Mouse (Mus musculus) erythroblast, adult 5-6 weeks (primary cell): ENCODE results near the gene Enpp1. TPM values are rescaled to one million over a fixed set of nuclear protein-coding genes. Genes with fewer than 3 reads are reported as not detected.

ENCODE experiments used
- ATAC-seq: replicated peaks from 2 replicates; pipeline ENCODE4 v1.8.0; 2016; ENCODE audit warnings: moderate number of reproducible peaks, mild to moderate bottlenecking, moderate TSS enrichment, inconsistent platforms; ENCODE audit not compliant: poor library complexity, low FRiP score, severe bottlenecking
- total RNA-seq, 2 experiments: library from RNA; stranded (forward) in 1 of 2; stranded (reverse) in 1 of 2; fragments of 150-400 nt in 1 of 2; fragments of 200-764, 138-1000 nt in 1 of 2; gene quantifications; 2 replicates each; pipeline versions ENCODE4 v1.2.3 to v1.2.4; 2015 to 2017; ENCODE audit warnings: low replicate concordance in 2 of 2

Gene Enpp1
- total RNA-seq, 2 experiments from 2014 or later, result 0.09 to 0.38 TPM

DNA sequence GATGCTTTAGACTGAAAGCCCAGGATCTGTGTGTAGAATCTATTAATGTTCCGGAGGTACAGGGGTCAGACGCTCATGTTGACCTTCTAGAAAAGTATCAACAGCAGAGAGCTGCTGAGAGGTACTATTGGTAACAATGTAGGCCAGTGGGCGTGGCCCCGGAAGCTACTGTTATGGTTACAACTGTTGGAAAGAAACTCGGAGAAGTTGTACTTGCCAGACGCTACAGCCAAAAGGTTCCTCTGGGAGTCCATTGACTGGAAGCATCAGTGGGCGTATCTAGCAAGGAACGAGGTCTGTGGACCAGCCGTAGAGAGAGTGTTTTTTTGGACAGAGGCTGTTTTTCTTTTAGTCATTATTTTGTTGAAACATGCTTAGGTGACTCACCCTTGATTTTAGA is 102.2 kb downstream of the Enpp1 start:
- no peak for ATAC-seq

DNA sequence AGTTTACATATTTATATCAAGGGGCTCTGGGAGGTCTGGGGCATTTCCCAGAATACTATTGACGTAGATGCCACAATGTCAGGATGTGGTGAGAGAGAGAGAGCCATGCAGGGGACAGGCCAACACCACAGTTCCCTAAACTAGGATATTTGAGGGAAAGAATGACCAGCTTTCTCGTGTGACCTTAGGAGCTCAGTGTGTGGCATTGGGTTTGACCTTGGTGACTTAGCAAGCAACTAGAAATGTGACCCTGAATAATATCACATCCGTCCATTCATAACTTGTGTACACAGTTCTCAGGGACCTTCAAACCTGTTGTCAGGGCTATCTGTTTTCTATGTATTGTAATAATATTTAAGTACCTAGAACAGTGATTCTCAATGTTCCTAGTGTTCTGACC is 102.8 kb downstream of the Enpp1 start:
- no peak for ATAC-seq

DNA sequence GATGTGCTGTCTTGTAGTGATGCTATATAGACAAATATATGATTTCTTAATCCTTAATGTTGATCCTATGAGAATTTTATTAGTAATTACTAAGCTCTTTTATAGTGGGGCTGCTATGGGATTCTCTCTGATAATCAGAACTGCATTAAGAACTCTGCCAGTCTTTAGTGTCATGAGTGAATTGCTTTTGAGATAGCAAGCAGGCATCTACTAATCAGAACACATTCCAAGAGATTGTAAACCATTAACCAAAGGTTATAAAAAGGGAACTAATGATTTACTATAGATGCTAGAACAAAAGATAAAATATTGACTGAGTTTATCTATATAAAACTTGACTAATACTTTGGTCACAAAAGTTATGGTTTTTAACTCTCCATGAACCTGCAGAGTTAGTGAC is 108.2 kb downstream of the Enpp1 start:
- ATAC-seq, result no peak

DNA sequence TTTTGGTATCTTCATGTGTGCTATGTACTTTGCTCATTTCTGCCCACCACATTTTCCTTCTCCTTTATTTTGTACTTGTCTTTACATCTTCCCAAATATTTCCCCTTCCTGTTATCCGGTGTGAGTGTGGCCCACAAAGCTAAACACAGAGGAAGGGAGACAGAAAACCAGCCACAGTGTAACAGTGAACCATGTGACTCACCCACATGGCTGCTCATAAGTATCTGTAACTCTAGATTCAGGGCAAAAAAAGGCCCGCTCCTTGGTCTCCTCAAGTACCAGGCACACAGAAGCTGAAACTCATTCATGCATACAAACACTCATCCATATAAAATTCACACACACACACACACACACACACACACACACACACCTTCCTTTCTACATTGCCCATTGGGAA is 108.9 kb downstream of the Enpp1 start:
- ATAC-seq, result no peak

DNA sequence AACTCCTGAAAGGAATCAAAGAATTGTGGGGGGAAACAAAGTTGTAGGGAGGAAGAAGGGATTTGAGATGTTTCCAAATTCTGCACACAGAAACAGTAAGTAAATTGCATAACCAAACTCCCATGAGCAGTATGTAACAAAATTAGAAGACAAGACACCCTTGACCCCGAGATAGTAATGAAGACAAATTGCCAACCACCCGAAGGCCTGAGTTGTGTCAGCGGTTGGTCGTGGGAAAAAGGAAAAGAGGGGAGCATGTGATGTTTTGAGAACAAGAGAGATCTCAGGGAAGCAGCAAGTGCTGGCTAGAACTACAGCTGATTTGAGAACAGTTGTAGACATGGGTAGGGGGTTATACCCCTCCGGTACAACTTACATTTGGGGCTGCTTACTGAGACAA is 112.2 kb downstream of the Enpp1 start:
- no peak for ATAC-seq

DNA sequence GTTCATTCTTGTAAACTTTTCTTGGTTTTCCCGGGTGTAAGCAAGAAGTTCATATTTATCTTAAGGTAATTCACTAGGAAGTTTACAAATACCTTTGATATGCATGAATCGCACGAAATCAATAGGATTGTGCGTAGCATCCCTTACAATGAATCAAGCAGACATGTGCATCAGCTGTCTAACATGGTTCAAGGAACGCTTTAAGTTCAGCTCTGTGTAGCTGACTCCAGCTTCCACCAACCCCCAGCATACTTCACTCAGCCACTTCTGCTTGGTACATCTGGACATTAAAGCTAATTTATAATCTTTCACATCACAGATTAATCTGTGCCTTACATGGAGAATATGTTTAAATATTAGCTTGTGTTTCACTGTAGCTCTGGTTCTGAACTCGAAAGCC is 113.3 kb downstream of the Enpp1 start:
- ATAC-seq, result no peak

DNA sequence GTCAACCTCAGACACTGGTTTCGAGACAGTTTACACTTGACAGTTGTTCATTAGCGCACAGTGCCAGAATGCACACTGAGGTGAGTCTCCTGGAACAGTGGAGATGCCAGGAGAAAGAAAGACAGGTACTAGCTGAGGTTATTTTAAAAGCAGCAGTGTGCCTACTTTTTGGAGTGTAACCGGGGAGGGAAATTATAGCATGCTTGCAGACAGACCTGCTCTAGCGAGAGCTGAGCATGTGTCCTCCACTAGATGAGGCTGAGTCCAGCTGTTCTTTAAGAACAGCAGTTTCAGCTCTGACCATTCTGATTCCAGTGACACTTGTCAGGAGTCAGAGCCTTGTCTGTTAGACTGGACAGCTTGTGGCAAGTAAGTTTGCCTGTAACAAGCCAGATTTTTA is 114.2 kb downstream of the Enpp1 start:
- no peak for ATAC-seq

DNA sequence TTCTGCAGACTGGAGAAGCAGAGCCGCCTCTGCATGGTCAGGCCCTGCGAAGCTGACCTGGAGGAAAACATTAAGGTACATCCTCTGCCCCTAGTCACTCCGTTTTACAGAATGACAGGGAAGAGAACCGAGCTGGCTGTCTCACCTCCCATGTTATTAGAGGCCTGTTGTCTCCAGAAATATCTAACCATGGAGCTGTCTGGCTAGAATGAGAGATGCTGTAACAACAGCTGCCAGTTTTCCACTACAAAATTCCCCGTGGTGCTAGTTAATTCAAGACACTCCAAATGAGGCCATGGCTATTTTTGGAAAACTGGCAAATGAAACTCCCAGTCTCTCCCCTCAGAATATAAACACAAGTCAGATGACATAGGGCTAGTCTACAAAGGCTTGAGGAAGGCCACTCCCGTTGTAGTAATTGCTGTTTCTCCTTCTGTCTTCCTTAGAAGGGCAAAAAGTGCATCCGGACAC is 115.1 kb downstream of the Enpp1 start:
- no peak for ATAC-seq

DNA sequence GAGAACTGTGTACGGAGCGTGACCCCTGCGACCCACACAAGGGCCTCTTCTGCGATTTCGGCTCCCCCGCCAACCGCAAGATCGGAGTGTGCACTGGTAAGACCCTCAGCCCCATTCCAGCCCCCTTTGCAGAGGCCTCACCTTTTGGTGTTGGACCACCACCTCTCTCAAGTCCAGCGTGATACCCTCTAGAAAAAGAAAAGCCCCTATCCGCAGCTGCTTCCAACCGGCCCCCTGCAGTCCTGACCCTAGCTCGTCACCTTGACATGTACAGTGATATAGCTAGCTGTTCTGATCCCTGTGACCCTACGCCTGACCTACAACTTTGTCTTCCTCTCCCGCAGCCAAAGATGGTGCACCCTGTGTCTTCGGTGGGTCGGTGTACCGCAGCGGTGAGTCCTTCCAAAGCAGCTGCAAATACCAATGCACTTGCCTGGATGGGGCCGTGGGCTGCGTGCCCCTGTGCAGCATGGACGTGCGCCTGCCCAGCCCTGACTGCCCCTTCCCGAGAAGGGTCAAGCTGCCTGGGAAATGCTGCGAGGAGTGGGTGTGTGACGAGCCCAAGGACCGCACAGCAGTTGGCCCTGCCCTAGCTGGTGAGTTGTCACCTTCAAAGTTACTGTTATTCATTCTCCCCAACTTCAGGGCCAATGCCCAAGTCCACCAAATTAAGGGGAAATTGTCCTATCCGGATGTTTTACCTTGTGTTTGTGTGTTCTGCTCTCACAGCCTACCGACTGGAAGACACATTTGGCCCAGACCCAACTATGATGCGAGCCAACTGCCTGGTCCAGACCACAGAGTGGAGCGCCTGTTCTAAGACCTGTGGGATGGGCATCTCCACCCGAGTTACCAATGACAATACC is 115.7 kb downstream of the Enpp1 start:
- ATAC-seq, result no peak

DNA sequence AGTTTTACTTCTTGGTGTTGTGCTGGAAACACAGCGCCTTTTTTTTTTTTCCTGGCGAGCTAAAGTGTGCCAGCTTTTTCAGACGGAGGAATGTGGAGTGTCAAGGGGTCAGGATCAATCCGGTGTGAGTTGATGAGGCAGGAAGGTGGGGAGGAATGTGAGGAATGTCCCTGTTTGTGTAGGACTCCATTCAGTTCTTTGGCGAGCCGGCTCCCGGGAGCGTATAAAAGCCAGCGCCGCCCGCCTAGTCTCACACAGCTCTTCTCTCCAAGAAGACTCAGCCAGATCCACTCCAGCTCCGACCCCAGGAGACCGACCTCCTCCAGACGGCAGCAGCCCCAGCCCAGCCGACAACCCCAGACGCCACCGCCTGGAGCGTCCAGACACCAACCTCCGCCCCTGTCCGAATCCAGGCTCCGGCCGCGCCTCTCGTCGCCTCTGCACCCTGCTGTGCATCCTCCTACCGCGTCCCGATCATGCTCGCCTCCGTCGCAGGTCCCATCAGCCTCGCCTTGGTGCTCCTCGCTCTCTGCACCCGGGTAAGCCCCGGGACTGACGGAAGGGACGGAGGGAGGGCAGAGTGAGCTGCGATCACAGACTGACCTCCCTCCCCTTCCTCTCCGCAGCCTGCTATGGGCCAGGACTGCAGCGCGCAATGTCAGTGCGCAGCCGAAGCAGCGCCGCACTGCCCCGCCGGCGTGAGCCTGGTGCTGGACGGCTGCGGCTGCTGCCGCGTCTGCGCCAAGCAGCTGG is 116.5 kb downstream of the Enpp1 start, which contains the start of gene Ccn2:
Ccn2 (plus strand) TSS at position 193 of the 753 bp plus-strand sequence.
- no peak for ATAC-seq

DNA sequence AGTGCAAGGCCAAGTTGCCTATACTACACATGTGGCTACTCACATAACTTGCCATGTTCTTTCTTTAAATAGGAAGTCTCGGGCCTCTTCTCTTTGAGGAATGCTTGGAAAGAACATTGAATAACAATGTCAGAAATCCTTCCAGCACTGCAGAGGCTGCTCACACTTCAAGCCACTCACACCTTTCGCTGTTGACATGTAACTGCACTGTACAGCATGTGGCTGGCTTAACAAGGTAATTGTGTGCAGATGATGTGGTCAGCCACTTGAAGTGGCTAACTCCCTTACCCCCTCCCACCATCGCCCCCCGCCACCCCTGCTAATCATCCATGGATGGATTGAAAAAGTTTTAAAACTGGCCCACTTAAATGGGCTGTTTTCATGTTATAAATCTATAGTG is 118.4 kb downstream of the Enpp1 start:
- no peak for ATAC-seq

DNA sequence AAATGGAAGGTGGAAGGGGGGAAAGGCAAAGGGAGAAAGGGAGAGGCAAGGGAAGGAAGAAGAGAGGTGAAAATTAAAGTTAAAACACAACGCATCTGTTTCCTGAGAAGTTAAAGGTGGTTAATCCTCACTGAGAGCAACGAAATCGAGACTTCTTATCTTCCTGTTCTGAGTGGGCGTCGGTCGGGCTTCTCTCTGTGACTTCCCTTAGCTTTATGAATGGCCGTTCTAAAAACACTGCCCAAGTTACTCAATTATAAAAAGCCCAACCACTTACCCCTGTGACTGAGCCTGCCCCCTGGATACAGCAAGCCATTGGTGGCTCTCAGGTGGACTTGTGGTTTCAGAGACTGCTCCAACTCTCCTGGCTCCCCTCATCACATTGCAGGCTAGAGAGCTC is 119.0 kb downstream of the Enpp1 start:
- ATAC-seq, result no peak

DNA sequence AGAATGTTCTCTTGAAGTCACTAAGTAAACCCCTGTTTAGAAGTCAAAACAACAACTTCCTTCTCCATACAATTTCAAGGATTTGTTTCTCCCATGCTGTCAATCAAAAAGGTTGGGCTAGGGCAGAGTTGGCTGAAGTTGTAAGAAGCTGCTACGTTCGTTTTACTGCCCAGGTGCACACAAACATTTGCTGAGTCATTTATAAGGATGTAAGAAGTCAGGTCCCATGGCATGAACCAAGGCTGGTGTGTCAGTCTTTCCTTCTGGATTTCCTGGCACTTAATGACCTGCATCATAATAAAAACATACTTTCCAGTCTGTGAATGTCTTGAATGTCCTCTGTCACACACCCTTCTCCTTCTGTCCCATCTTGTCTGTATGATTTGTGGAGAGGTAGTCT is 119.6 kb downstream of the Enpp1 start:
- ATAC-seq, result no peak

DNA sequence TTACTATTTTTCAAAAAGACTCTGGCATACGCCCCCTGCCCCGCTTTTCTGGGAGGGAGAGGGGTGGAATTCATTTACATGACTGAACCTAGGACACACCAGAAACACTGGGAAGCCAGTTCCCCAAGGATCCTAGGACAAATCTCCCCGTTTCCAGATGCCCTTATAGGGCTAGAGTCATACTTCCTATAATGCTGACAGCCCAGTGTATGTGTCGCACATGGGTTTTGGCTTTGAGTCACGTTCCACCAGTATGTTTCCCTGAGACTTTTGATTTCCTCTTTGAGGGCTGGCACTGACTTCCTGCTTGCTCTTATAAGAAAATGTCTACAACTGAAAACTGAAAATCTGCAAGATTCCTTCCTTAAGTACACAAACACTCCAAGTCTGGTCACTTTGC is 120.2 kb downstream of the Enpp1 start:
- ATAC-seq, result no peak

DNA sequence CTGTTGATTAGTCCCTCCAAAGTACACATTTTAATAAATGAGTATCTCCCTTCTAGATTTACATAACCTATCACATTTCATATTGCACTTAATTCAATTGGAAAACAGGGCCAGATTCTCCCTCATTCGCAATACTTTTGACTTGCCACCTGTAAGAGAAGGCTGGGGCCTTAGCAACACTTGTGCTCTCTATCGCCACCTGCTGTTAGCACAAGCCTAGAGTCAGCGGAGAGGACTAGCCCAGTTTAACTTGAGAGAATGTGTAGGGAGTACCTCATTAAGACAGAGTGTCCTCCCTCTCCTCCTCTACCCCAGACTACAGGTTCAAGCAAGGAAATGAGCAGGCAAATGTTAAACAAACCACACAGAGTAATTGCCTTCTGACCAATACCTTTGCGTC is 120.8 kb downstream of the Enpp1 start:
- ATAC-seq, result no peak

DNA sequence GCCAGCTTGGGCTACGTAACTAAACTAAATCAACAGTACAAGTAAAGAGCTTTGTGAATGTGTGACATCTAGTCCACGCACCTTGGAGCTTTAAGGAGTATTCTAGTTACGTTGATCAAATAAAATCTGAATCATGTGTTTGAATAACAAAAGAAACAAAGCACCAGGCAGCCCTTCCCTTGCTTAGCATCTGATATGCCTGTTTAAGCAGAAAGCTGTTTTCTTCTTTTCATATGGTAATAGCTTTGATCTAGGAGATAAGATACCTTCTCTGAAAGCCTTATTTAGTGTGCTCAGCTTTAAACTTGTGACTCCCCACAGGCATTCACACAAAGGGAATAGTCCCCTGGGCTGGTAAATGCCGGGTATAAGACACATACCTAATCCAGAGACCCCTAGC is 121.4 kb downstream of the Enpp1 start:
- no peak for ATAC-seq

DNA sequence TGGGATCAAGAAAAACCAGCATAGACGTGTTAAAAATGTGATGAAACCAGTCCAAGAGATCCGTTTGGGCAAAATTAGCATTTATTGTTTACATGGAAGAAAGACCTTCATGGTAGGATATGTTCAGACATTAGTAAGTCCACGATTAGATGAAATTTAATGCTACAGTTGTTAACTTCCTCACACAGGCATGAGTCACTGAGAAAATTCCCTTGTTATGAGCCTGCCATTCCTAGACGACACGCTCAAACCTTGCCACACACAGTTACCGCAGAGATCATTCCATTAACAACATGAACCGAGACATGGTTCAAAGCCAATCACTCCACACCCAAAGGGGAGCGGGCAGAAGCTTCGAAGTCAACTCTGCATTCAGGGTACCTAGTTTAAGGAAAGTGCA is 122.7 kb downstream of the Enpp1 start:
- ATAC-seq, result no peak

DNA sequence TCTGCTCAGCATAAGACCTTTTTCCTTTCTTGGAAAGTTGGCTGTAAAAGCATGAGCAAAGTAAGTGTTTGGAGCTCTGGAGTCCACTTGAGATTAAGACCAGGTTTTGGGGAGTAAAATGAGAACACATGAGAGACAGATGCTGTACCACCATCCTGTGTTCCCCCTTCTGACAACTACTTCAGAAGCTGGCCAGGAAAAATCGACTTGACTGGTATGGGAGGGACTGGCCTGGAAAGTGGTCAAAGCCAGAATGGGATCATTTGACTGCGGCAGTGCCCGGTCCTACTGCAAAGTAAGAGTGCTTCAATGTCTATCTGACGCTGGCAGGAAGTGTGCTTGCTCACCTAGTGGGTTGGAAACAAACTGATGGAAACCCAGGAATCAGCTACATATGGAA is 123.1 kb downstream of the Enpp1 start:
- ATAC-seq, result no peak
